Mouse (Mus musculus) olfactory bulb, adult 2 months (tissue): ENCODE measurements around the gene Ulk4. TPM values are rescaled to one million over a fixed set of nuclear protein-coding genes. Genes with fewer than 3 reads are reported as not detected.

Experiments used
- H3K27ac ChIP-seq: fragments of 200-500 bp; 2 replicates; pipeline ENCODE4 v1.5.1; 2012; ENCODE audit warnings: low read depth, low read length; ENCODE audit not compliant: insufficient read depth
- H3K4me1 ChIP-seq: fragments of 200-500 bp; 2 replicates; pipeline ENCODE4 v1.6.1; 2012; ENCODE audit warnings: low read length; ENCODE audit not compliant: control insufficient read depth, insufficient read depth
- H3K4me3 ChIP-seq: fragments of 200-500 bp; 2 replicates; pipeline ENCODE4 v1.5.1; 2012; ENCODE audit warnings: mild to moderate bottlenecking, low read depth, low read length, moderate library complexity; ENCODE audit not compliant: insufficient read depth
- CTCF ChIP-seq: fragments of 200-500 bp; IDR thresholded peaks from 2 replicates; pipeline ENCODE4 v1.5.1; 2012; ENCODE audit warnings: low read depth, mild to moderate bottlenecking, low read length, moderate library complexity; ENCODE audit not compliant: insufficient read depth
- POLR2A ChIP-seq: fragments of 200-500 bp; IDR thresholded peaks from 2 replicates; pipeline ENCODE4 v1.6.1; 2012; ENCODE audit warnings: mild to moderate bottlenecking, low read depth, low read length, moderate library complexity; ENCODE audit not compliant: insufficient read depth
- WGBS: fragments of 180-500 bp; shearing (Covaris S2); methylation state at CpG from one replicate; pipeline ENCODE4 v1.1.7; 2018; 5-methylcytosine and 5-hydroxymethylcytosine counted together
- polyA plus RNA-seq: library from polyadenylated mRNA; stranded (reverse); fragments of >200 nt; gene quantifications from 2 replicates; pipeline ENCODE4 v1.2.4, GENCODE M21; 2012; ENCODE audit warnings: low replicate concordance; ENCODE audit not compliant: missing spikeins, insufficient read depth, insufficient read length

The Ulk4 gene
- polyA plus RNA-seq, 1 experiment, result not detected

DNA sequence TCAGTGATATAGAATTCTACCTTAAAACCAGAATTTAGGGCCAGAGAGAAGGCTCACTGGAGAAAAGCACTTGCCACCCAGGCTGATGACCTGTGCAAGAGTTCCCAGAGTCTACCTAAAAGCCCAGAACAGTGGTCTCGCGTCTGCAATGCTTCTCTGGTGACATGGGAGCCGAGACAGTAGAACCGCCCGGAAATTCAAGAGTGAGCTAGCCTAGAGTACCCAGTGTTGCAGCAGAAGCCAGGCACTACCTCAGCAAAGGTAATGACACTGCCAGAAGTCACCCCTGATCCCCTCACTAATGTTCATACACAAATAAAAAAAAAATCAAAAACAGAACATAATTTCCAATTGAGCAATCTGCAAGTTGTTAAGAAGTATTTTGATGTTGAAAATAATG, 208.9 kb downstream of the Ulk4 start:
- WGBS, result 92% methylated on average over 5 of the region's 5 CpGs
- TF ChIP-seq POLR2A (no peak), CTCF (no peak)
- H3K27ac ChIP-seq, result no peak overlapping the region
- H3K4me3 ChIP-seq, result no peak overlapping the region
- peaks cover 3% of the 10 kb centered on the region; the same call in 1 of the 2 replicates for H3K4me1 ChIP-seq

DNA sequence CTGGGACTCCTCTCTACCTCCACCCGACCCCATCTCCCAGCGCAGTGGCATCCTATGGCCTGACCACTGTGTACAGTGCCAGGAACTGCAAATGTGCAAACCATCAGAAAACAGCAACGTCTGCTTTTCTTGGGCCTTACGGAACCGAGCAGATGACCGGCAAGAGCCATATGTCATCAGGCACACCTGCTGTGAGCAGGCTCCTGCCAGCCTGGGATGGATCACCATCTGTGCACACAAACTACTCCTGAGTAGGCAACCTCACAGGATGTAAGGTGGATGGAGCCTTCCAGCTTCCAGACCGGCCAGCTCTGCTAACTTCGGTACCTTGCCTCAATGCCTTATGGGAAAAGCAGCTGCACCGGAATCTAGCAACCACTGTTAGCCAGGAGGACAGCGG, 210.0 kb downstream of the Ulk4 start:
- TF ChIP-seq CTCF, result no peak
- TF ChIP-seq POLR2A, result no peak
- H3K27ac ChIP-seq, result no peak overlapping the region
- 95% methylated on average over 10 of the region's 10 CpGs for WGBS
- H3K4me3 ChIP-seq, result no peak overlapping the region
- peaks cover 6% of the 10 kb centered on the region; the same call in 1 of the 2 replicates for H3K4me1 ChIP-seq

DNA sequence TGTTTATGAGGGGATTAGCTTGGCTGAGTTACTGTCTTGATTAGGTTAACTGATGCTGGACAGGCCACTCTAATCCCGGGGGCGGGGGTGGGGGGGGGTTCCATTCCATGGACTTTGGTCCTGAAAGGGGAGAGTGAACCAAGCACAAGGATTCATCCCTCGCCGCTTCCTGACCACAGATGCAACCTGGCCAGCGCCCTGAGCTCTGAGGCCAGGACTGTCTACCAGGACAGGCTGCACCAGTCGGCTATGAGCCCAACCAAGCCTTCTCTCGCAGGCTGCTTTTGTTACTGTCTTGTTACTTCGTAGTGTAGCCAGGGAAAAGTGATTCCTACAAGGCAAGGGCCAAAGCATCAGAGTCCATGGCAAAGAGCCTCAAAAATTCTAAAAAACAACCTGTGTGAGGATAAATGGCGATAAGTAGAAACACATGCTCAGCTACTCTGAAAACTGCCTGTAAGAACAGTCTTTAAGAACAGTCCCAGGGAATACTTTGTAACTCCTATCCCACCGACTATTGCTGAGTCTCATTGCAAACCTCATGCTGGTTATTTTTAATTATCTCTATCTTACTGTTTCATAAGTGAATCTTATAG, 211.5 kb downstream of the Ulk4 start:
- TF ChIP-seq POLR2A, result no peak
- no peak for TF ChIP-seq CTCF
- WGBS, result 83% methylated on average over 10 of the region's 10 CpGs
- no peak overlapping the region for H3K27ac ChIP-seq
- no peak overlapping the region for H3K4me3 ChIP-seq
- peaks cover 3% of the 10 kb centered on the region for H3K4me1 ChIP-seq

DNA sequence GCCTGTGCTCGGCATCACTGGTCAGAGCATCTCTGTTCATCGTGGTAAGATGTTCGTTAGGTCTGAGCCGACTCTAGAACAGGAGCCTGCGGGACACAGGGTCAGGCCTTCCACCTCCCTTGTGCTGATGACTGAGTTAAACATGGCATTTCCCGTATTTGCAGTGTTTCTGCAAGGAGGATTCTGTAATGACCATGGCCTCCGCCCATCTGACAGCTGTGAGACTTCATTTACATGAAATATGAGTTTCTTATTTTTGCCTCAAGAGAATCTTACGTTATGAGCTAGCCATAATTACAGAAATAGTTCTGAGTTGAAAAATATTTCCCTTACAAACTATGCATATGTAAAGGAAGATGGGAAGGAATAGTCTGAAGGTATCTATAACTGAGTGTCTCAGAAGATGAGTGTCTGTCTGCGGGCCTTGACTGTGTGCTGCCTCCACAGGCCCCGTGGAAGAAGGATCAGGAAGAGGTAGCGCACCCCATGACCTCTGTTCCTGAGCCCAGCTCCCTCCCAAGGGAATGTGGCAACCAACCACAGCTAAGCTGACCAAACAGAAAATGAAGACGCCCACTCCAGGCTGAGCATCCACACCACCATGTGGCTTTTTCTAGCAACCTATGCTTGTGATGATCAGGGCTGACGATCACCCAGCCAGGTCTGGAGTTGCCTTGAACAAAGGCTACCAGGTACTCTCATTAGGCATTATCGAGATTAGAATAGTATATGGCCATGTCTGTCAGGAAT, 212.2 kb downstream of the Ulk4 start:
- TF ChIP-seq CTCF (no peak), POLR2A (no peak)
- Histone ChIP-seq H3K4me3 (no peak overlapping the region), H3K4me1 (peaks cover 6% of the 10 kb centered on the region), H3K27ac (no peak overlapping the region)
- 91% methylated on average over 14 of the region's 14 CpGs for WGBS

DNA sequence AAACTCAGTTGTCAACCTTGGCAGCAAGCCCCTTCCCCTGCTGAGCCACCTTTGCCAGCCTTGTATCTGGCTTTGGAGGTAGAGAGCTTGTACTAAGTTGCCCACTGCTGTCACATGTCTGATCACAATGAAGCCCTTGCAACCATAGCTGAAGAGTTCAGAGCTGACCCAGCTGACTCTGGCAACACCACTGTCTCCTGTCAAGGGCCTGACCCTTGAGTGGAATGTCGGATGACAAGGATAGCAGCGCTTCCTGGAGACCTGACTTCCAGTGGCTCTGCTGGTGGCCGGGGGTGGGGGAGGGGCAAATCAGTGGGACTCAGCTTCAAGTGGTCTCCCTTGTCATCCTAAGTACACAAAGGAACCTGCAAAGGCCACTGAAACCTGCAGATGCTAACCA, 214.3 kb downstream of the Ulk4 start:
- no peak for TF ChIP-seq POLR2A
- TF ChIP-seq CTCF, result no peak
- Histone ChIP-seq H3K27ac (no peak overlapping the region), H3K4me3 (no peak overlapping the region), H3K4me1 (peaks cover 13% of the 10 kb centered on the region)
- WGBS, result 94% methylated on average over 3 of the region's 3 CpGs

DNA sequence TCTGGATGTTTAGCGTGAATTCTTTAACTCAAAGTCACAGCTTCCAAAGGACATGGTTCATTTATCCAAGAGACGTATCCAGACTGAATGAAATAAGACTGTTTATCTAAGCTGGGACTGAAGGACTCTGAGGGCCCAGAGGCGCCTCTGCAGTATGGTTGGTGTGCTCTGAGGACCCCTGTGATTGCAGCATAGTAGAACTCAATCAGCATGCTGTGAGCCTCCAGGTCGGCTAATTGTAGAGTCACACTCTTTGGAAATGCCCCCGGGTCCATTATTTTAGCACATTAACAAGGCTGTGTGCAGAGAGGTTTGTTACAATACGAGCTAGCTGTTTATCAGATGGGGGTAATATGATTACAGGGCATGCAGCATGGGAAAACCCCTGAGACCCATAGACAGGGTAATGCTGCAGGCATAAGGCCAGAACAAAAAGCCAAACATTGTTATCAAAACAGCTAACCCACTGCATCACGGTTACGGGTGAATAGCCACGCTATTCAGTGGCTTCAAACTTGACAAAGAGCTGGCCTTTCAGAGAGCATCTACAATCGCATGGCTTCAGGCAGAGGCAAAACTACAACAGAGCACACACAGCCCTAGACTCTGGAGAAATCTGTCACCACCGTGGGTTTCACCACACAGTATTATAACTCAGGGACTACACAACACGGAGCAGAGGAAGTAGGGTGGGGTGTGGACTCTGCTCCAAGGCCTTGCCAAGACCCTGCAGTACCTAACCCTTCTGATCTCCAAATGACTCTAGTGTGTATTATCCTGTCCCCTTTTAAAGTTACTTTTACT, 215.0 kb downstream of the Ulk4 start:
- 56% methylated on average over 12 of the region's 12 CpGs for WGBS
- no peak overlapping the region for H3K27ac ChIP-seq
- H3K4me1 ChIP-seq, result peaks cover 17% of the 10 kb centered on the region
- TF ChIP-seq CTCF (no peak), POLR2A (no peak)
- no peak overlapping the region for H3K4me3 ChIP-seq

DNA sequence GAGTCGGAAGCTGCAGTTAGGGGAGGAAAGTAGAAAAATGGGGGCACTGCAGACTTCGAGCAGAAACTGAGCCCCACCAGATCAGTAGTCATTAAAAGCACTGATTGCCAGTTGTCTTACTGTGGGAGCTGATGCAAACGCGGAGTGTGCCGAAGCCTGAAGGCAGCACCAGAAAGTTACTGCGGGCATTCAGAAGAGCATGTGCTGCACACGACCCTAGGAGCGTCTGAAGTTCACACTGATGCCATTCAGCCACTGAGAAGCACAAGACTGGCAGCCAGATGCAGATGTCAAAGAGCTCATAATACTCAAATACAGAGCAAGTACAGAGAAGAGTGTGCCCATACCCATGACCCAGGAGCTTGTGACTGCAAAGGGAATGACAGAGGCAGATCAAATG, 216.7 kb downstream of the Ulk4 start:
- TF ChIP-seq CTCF (no peak), POLR2A (no peak)
- Histone ChIP-seq H3K4me3 (no peak overlapping the region), H3K4me1 (peaks cover 19% of the 10 kb centered on the region), H3K27ac (no peak overlapping the region)
- WGBS, result 57% methylated on average over 8 of the region's 8 CpGs

DNA sequence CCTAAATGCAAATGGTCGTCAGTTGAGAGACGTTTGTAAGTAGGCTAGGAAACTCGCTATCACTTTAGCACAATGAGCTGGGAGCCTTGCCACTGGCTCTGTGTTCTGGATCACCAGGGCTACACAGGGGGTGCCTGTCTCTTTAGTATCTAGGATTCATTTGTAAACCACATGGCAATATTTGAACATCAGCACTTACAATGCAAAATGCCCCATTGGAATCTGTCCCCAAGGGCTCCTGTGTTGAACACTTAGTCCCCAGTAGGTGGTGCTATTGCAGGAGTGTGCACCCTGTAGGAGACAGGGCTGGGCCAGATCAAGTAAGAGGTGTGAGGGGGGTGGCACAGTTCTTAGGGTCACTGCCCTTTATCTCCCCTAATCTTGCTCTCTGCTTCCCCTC, 217.7 kb downstream of the Ulk4 start:
- TF ChIP-seq CTCF (0 out of 2 replicates have a peak, but pooled peaks have one; percentile 15), POLR2A (no peak)
- peaks cover 19% of the 10 kb centered on the region for H3K4me1 ChIP-seq
- WGBS, result 92% methylated on average over 3 of the region's 3 CpGs
- no peak overlapping the region for H3K4me3 ChIP-seq
- H3K27ac ChIP-seq, result no peak overlapping the region

DNA sequence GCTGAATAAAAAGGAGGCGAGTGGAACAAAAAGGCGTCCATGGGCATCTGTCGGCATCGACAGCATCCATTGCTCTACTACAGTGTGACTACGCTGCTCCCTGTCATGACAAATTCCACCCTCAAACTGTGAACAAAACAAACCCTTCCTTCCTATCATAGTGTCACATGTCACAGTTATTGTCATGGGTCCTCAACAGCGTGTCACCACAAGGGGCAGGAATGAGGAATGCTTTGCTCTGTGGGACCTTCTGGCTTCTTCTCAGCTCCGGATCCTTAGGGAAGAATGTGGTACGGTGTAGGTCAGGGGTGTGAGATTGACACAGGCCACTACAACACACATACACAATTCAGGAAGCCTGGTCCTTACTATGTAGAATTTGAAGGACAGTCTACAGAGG, 218.5 kb downstream of the Ulk4 start:
- Histone ChIP-seq H3K27ac (no peak overlapping the region), H3K4me1 (peaks cover 19% of the 10 kb centered on the region), H3K4me3 (no peak overlapping the region)
- no peak for TF ChIP-seq CTCF
- no peak for TF ChIP-seq POLR2A
- 91% methylated on average over 8 of the region's 8 CpGs for whole genome bisulfite sequencing
